Comparison of ENCODE assay signal across 8 mouse cellular contexts in genomic region chr10:80854913-80855748, GRCm38 (mm10). TPM values are rescaled to one million over a fixed set of nuclear protein-coding genes. Genes with fewer than 3 reads are reported as not detected.
DNase-seq lines count a peak whose midpoint lies in the region; ATAC-seq and TF ChIP-seq lines count a peak whose summit lies in the region.

Lsm7 (minus strand) TSS chr10:80855209.
Sppl2b (plus strand) TSS chr10:80855275.

- in situ Hi-C loops in CH12.LX (cut with MboI; ENCODE audit: low pct_ligation_motif_present, low pct_unique_long_range_greater_than_20kb, low sequenced_read_pairs), result loop anchor here (5.0 kb wide), 1 partner anchor 33 kb away; no protein-coding TSS in a partner anchor

- TF ChIP-seq CTCF in CH12.LX (conservative IDR thresholded peaks at IDR 0.05 in 1 of 2, IDR thresholded peaks at IDR 0.05 in 1 of 2; ENCODE audit: low read depth in 2 of 2, low read length in 2 of 2), result no peak
- no peak for TF ChIP-seq CTCF in heart, postnatal 0 days (IDR thresholded peaks at IDR 0.05; ENCODE audit: low read depth)
- TF ChIP-seq CTCF in testis, adult 2 months (IDR thresholded peaks at IDR 0.05; ENCODE audit: control insufficient read depth, insufficient read depth, insufficient replicate concordance, low read depth, low read length), result no peak

- WGBS in forebrain, embryonic 12.5 days, result under 1% methylated on average over 81 of the region's 81 CpGs
- WGBS in heart, postnatal 0 days, result under 1% methylated on average over 81 of the region's 81 CpGs
- WGBS in liver, embryonic 16.5 days (ENCODE audit: insufficient replicate concordance), result under 1% methylated on average over 81 of the region's 81 CpGs
- under 1% methylated on average over 81 of the region's 81 CpGs for WGBS in neural tube, embryonic 13.5 days

- H3K27ac ChIP-seq in CH12.LX (ENCODE audit: insufficient read depth, low read depth), result peak within 1 kb of the TSS; percentile 19; the same call in 1 of the 2 replicates
- H3K27ac ChIP-seq in forebrain, embryonic 12.5 days, result peak within 1 kb of the TSS; percentile 66
- H3K27ac ChIP-seq in heart, postnatal 0 days (ENCODE audit: low read depth), result no peak within 1 kb of the TSS
- H3K27ac ChIP-seq in liver, embryonic 16.5 days (ENCODE audit: low read length), result peak within 1 kb of the TSS; percentile 99
- H3K27ac ChIP-seq in neural tube, embryonic 13.5 days (replicated peaks), result peak within 1 kb of the TSS; percentile 65
- peak within 1 kb of the TSS; percentile 34 for H3K27ac ChIP-seq in testis, adult 2 months (ENCODE audit: control insufficient read depth, insufficient read depth, low read depth, low read length)

- peak within 1 kb of the TSS; percentile 81 for H3K9ac ChIP-seq in CH12.LX (ENCODE audit: insufficient read depth, low read depth)
- peak within 1 kb of the TSS; percentile 90 for H3K9ac ChIP-seq in forebrain, embryonic 12.5 days
- H3K9ac ChIP-seq in heart, postnatal 0 days (replicated peaks; ENCODE audit: low read depth, low read length), result peak within 1 kb of the TSS; percentile 68
- H3K9ac ChIP-seq in liver, embryonic 16.5 days (ENCODE audit: low read depth, low read length), result peak within 1 kb of the TSS; percentile 98
- peak within 1 kb of the TSS; percentile 91 for H3K9ac ChIP-seq in neural tube, embryonic 13.5 days

- peak within 1 kb of the TSS; percentile 79 for H3K4me2 ChIP-seq in CH12.LX (ENCODE audit: insufficient read depth, low read depth, poor library complexity, severe bottlenecking)
- peak within 1 kb of the TSS; percentile 99 for H3K4me2 ChIP-seq in forebrain, embryonic 12.5 days
- H3K4me2 ChIP-seq in heart, postnatal 0 days (ENCODE audit: low read depth, low read length), result peak within 1 kb of the TSS; percentile 93
- H3K4me2 ChIP-seq in liver, embryonic 16.5 days (ENCODE audit: low read depth, low read length), result peak within 1 kb of the TSS; percentile 96
- H3K4me2 ChIP-seq in neural tube, embryonic 13.5 days, result peak within 1 kb of the TSS; percentile 99

- H3K27me3 ChIP-seq in CH12.LX (replicated peaks), result no peaks in the 10 kb centered on the region
- H3K27me3 ChIP-seq in forebrain, embryonic 12.5 days, result no peaks in the 10 kb centered on the region
- H3K27me3 ChIP-seq in heart, postnatal 0 days (ENCODE audit: control insufficient read depth, insufficient read depth, low read length), result no peaks in the 10 kb centered on the region
- no peaks in the 10 kb centered on the region for H3K27me3 ChIP-seq in liver, embryonic 16.5 days (ENCODE audit: control insufficient read depth, insufficient read depth, low read depth, low read length)
- no peaks in the 10 kb centered on the region for H3K27me3 ChIP-seq in neural tube, embryonic 13.5 days
- no peaks in the 10 kb centered on the region for H3K27me3 ChIP-seq in testis, adult 2 months (ENCODE audit: control insufficient read depth, insufficient read depth, low read length)

- peaks cover 16% of the 10 kb centered on the region for H3K79me2 ChIP-seq in CH12.LX (replicated peaks; ENCODE audit: control insufficient read depth, extremely low read depth, insufficient read depth, poor library complexity, severe bottlenecking)

- no peak for TF ChIP-seq RAD21 in CH12.LX (IDR thresholded peaks at IDR 0.05; ENCODE audit: low read depth, low read length)

- DNase-seq in CH12.LX (ENCODE audit: extremely low read depth), result peak; percentile 93
- DNase-seq in c-Kit-positive CD71-positive TER-119-negative erythroid progenitor cells, embryonic 14.5 days (ENCODE audit: low read depth), result peak; percentile 91
- peak; percentile 93 for DNase-seq in heart, postnatal 0 days (ENCODE audit: low spot score)
- DNase-seq in kidney, postnatal 4 days, result peak; percentile 98 to 99

- dilution Hi-C loops in CH12.LX (cut with MboI; ENCODE audit: extremely low pct_ligation_motif_present, extremely low pct_unique_long_range_greater_than_20kb, low sequenced_read_pairs), result no loop called here

- H3K36me3 ChIP-seq in CH12.LX (replicated peaks in 1 of 2; ENCODE audit: control insufficient read depth in 1 of 2, insufficient read depth in 1 of 2, low read length in 1 of 2), result peaks cover 22 to 55% of the 10 kb centered on the region in 2 experiments
- peaks cover 32% of the 10 kb centered on the region for H3K36me3 ChIP-seq in forebrain, embryonic 12.5 days (replicated peaks)
- H3K36me3 ChIP-seq in heart, postnatal 0 days (replicated peaks; ENCODE audit: control insufficient read depth, insufficient read depth, low read length), result peaks cover 17% of the 10 kb centered on the region
- peaks cover 17% of the 10 kb centered on the region for H3K36me3 ChIP-seq in liver, embryonic 16.5 days (ENCODE audit: control insufficient read depth, insufficient read depth)
- peaks cover 34% of the 10 kb centered on the region for H3K36me3 ChIP-seq in neural tube, embryonic 13.5 days
- no peaks in the 10 kb centered on the region; the same call in none of the 2 replicates for H3K36me3 ChIP-seq in testis, adult 2 months (ENCODE audit: control insufficient read depth, insufficient read depth, low read length)

- ATAC-seq in forebrain, embryonic 12.5 days (ENCODE audit: low FRiP score), result peak; percentile 86
- ATAC-seq in heart, postnatal 0 days (ENCODE audit: insufficient read depth, low read depth), result peak; percentile 92
- peak; percentile 41 for ATAC-seq in liver, embryonic 16.5 days (ENCODE audit: low read depth)
- peak; percentile 77 for ATAC-seq in neural tube, embryonic 13.5 days (ENCODE audit: low read depth)

- H3K4me3 ChIP-seq in CH12.LX (replicated peaks in 1 of 3; ENCODE audit: low read depth in 2 of 3, low read length in 2 of 3, poor library complexity in 1 of 3), result peak within 1 kb of the TSS; percentile 85 to 99 (median 90)
- peak within 1 kb of the TSS; percentile 90 for H3K4me3 ChIP-seq in forebrain, embryonic 12.5 days (replicated peaks)
- peak within 1 kb of the TSS; percentile 72 for H3K4me3 ChIP-seq in heart, postnatal 0 days (ENCODE audit: low read depth, low read length)
- peak within 1 kb of the TSS; percentile 96 for H3K4me3 ChIP-seq in liver, embryonic 16.5 days (ENCODE audit: low read depth, low read length)
- H3K4me3 ChIP-seq in neural tube, embryonic 13.5 days, result peak within 1 kb of the TSS; percentile 76
- peak within 1 kb of the TSS; percentile 81 for H3K4me3 ChIP-seq in testis, adult 2 months (ENCODE audit: control insufficient read depth, low read depth, low read length)

- H3K9me3 ChIP-seq in CH12.LX (replicated peaks; ENCODE audit: low read length), result no peaks in the 10 kb centered on the region
- H3K9me3 ChIP-seq in forebrain, embryonic 12.5 days, result no peaks in the 10 kb centered on the region
- no peaks in the 10 kb centered on the region for H3K9me3 ChIP-seq in heart, postnatal 0 days (replicated peaks; ENCODE audit: control insufficient read depth, low read length)
- no peaks in the 10 kb centered on the region for H3K9me3 ChIP-seq in liver, embryonic 16.5 days (replicated peaks; ENCODE audit: control insufficient read depth, low read length)
- H3K9me3 ChIP-seq in neural tube, embryonic 13.5 days, result no peaks in the 10 kb centered on the region

- TF ChIP-seq EP300 in CH12.LX (IDR thresholded peaks at IDR 0.05; ENCODE audit: low read length), result no peak
- TF ChIP-seq EP300 in heart, postnatal 0 days (IDR thresholded peaks at IDR 0.05; ENCODE audit: low read depth), result no peak

- peaks cover 10 to 34% of the 10 kb centered on the region in 2 experiments for H3K4me1 ChIP-seq in CH12.LX (ENCODE audit: control insufficient read depth in 1 of 2, insufficient read depth in 2 of 2)
- peaks cover 44% of the 10 kb centered on the region for H3K4me1 ChIP-seq in forebrain, embryonic 12.5 days
- peaks cover 13% of the 10 kb centered on the region; the same call in 1 of the 2 replicates for H3K4me1 ChIP-seq in heart, postnatal 0 days (ENCODE audit: control insufficient read depth, insufficient read depth)
- peaks cover 47% of the 10 kb centered on the region for H3K4me1 ChIP-seq in liver, embryonic 16.5 days (ENCODE audit: control insufficient read depth, low read depth, low read length)
- peaks cover 49% of the 10 kb centered on the region for H3K4me1 ChIP-seq in neural tube, embryonic 13.5 days (replicated peaks)
- peaks cover 2% of the 10 kb centered on the region for H3K4me1 ChIP-seq in testis, adult 2 months (ENCODE audit: control insufficient read depth, insufficient read depth, low read length)

- TF ChIP-seq POLR2A in CH12.LX (IDR thresholded peaks at IDR 0.05; ENCODE audit: low read depth, low read length), result peak; percentile 86
- TF ChIP-seq POLR2A in testis, adult 2 months (IDR thresholded peaks at IDR 0.05; ENCODE audit: control insufficient read depth, low read depth, low read length), result peak; percentile 88

TF ChIP-seq in CH12.LX, 34 proteins besides CTCF, POLR2A, EP300 and RAD21 (continues in another document):
- TF ChIP-seq UBTF (IDR thresholded peaks at IDR 0.05; ENCODE audit: low read depth, low read length) (no peak), RCOR1 (conservative IDR thresholded peaks at IDR 0.05; ENCODE audit: low read depth, low read length) (0 out of 2 replicates have a peak, but pooled peaks have one; percentile 48), CHD2 (IDR thresholded peaks at IDR 0.05; ENCODE audit: low read length) (no peak), HCFC1 (IDR thresholded peaks at IDR 0.05; ENCODE audit: low read depth, low read length) (peak; percentile 82), MAX (IDR thresholded peaks at IDR 0.05; ENCODE audit: low read length) (peak; percentile 91)

RNA-seq across cellular contexts. Expression of gene Lsm7, which starts in this region (rescaled TPM):
- total RNA-seq in CH12.LX (2012; rRNA removed), result 374 and 409 TPM in 2 replicates
- total RNA-seq in CH12.LX (2014; rRNA removed), result 411 and 435 TPM in 2 replicates
- polyA plus RNA-seq in CH12.LX (2012; ENCODE audit: insufficient read length, low read depth), result 171 and 198 TPM in 2 replicates
- polyA plus RNA-seq in forebrain, embryonic 12.5 days (2016; fragmentation: Nextera tagmentation; extraction: Ambion mirVana), result 274 and 289 TPM in 2 replicates
- total RNA-seq in heart, postnatal 0 days (2014; rRNA removed; ENCODE audit: low replicate concordance), result 71.8 and 118 TPM in 2 replicates
- polyA plus RNA-seq in heart, postnatal 0 days (2015; fragmentation: Nextera tagmentation; extraction: Ambion mirVana), result 160 and 162 TPM in 2 replicates
- 92.5 and 108 TPM in 2 replicates for polyA plus RNA-seq in liver, embryonic 16.5 days (2015; fragmentation: Nextera tagmentation; extraction: Ambion mirVana)
- 199 and 218 TPM in 2 replicates for polyA plus RNA-seq in neural tube, embryonic 13.5 days (2015; fragmentation: Nextera tagmentation; extraction: Ambion mirVana)
- polyA plus RNA-seq in testis, adult 2 months (2012; rRNA removed), result 60.3 and 67.0 TPM in 2 replicates

RNA-seq across cellular contexts. Expression of gene Sppl2b, which starts in this region (rescaled TPM):
- total RNA-seq in CH12.LX (2012; rRNA removed) (19.0 and 23.7 TPM in 2 replicates), CH12.LX (2014; rRNA removed) (12.3 and 13.8 TPM in 2 replicates)
- 24.1 and 30.0 TPM in 2 replicates for polyA plus RNA-seq in CH12.LX (2012; ENCODE audit: insufficient read length, low read depth)
- polyA plus RNA-seq in forebrain, embryonic 12.5 days (2016; fragmentation: Nextera tagmentation; extraction: Ambion mirVana), result 43.3 and 44.0 TPM in 2 replicates
- total RNA-seq in heart, postnatal 0 days (2014; rRNA removed; ENCODE audit: low replicate concordance), result 35.7 and 44.4 TPM in 2 replicates
- 23.3 and 24.2 TPM in 2 replicates for polyA plus RNA-seq in heart, postnatal 0 days (2015; fragmentation: Nextera tagmentation; extraction: Ambion mirVana)
- 60.4 and 65.3 TPM in 2 replicates for polyA plus RNA-seq in liver, embryonic 16.5 days (2015; fragmentation: Nextera tagmentation; extraction: Ambion mirVana)
- polyA plus RNA-seq in neural tube, embryonic 13.5 days (2015; fragmentation: Nextera tagmentation; extraction: Ambion mirVana), result 62.0 and 66.2 TPM in 2 replicates
- polyA plus RNA-seq in testis, adult 2 months (2012; rRNA removed), result 169 and 173 TPM in 2 replicates

Comparison
In these comparisons a context has a peak if more than half of its experiments do, and no peak if none do; other contexts are left out.
1. ATAC-seq: peak in every context shown above with its lines; median percentile 92 in heart, postnatal 0 days; 86 in forebrain, embryonic 12.5 days; 77 in neural tube, embryonic 13.5 days; 41 in liver, embryonic 16.5 days.